Mouse (Mus musculus) testis, adult 2 months (tissue): ENCODE results near the gene Top2a. TPM values are rescaled to one million over a fixed set of nuclear protein-coding genes. Genes with fewer than 3 reads are reported as not detected.

Experiments used
- H3K27ac ChIP-seq: fragments of 200-500 bp; 2 replicates; pipeline ENCODE4 v1.5.1; 2012; ENCODE audit warnings: low read depth, low read length; ENCODE audit not compliant: control insufficient read depth, insufficient read depth
- H3K27me3 ChIP-seq: fragments of 200-500 bp; 2 replicates; pipeline ENCODE4 v1.6.1; 2012; ENCODE audit warnings: mild to moderate bottlenecking, low read length, moderate library complexity; ENCODE audit not compliant: control insufficient read depth, insufficient read depth
- H3K36me3 ChIP-seq: fragments of 200-500 bp; 2 replicates; pipeline ENCODE4 v1.6.1; 2012; ENCODE audit warnings: mild to moderate bottlenecking, low read length; ENCODE audit not compliant: control insufficient read depth, insufficient read depth
- H3K4me1 ChIP-seq: fragments of 200-500 bp; 2 replicates; pipeline ENCODE4 v1.6.1; 2012; ENCODE audit warnings: low read length; ENCODE audit not compliant: control insufficient read depth, insufficient read depth
- H3K4me3 ChIP-seq: fragments of 200-500 bp; 2 replicates; pipeline ENCODE4 v1.5.1; 2012; ENCODE audit warnings: low read depth, mild to moderate bottlenecking, low read length, moderate library complexity, mixed read lengths; ENCODE audit not compliant: control insufficient read depth
- CTCF ChIP-seq: fragments of 200-500 bp; IDR thresholded peaks from 2 replicates; pipeline ENCODE4 v1.5.1; 2012; ENCODE audit warnings: low read depth, mild to moderate bottlenecking, inconsistent platforms, low read length, moderate library complexity; ENCODE audit not compliant: control insufficient read depth, insufficient read depth, insufficient replicate concordance
- POLR2A ChIP-seq: fragments of 200-500 bp; IDR thresholded peaks from 2 replicates; pipeline ENCODE4 v1.6.1; 2012; ENCODE audit warnings: low read depth, mild to moderate bottlenecking, inconsistent platforms, low read length, moderate library complexity; ENCODE audit not compliant: control insufficient read depth
- polyA plus RNA-seq: library from polyadenylated mRNA; depleted of rRNA; stranded (reverse); fragments of >200 nt; gene quantifications from 2 replicates; pipeline ENCODE4 v1.2.3, GENCODE M21; 2012

The Top2a gene
- polyA plus RNA-seq, 1 experiment = 19.4 TPM

GRCm38 (mm10) chr11:98981289-98981996 is 42.5 kb downstream of the Top2a start:
- Histone ChIP-seq H3K4me3 (peak overlapping the region; percentile 66), H3K27ac (no peak overlapping the region), H3K36me3 (no peaks in the 10 kb centered on the region), H3K4me1 (peaks cover 29% of the 10 kb centered on the region), H3K27me3 (no peaks in the 10 kb centered on the region)
- TF ChIP-seq POLR2A = no peak
- no peak for TF ChIP-seq CTCF

GRCm38 (mm10) chr11:98979356-98979755 is 44.6 kb downstream of the Top2a start:
- peaks cover 15% of the 10 kb centered on the region for H3K4me1 ChIP-seq
- TF ChIP-seq CTCF = no peak
- TF ChIP-seq POLR2A = no peak
- no peaks in the 10 kb centered on the region for H3K27me3 ChIP-seq
- H3K36me3 ChIP-seq = no peaks in the 10 kb centered on the region
- no peak overlapping the region for H3K27ac ChIP-seq
- H3K4me3 ChIP-seq = no peak overlapping the region

- TF ChIP-seq CTCF = no peak
- TF ChIP-seq POLR2A = no peak
- Histone ChIP-seq H3K27me3 (no peaks in the 10 kb centered on the region), H3K27ac (no peak overlapping the region), H3K4me3 (no peak overlapping the region), H3K4me1 (peaks cover 14% of the 10 kb centered on the region), H3K36me3 (no peaks in the 10 kb centered on the region)
These were observed 45.4 kb downstream of the Top2a start for GRCm38 (mm10) chr11:98978526-98979148.

- TF ChIP-seq POLR2A (no peak), CTCF (peak; percentile 56; the same call in 1 of the 2 replicates)
- no peaks in the 10 kb centered on the region for H3K36me3 ChIP-seq
- no peak overlapping the region for H3K4me3 ChIP-seq
- H3K27me3 ChIP-seq = no peaks in the 10 kb centered on the region
- H3K4me1 ChIP-seq = peaks cover 11% of the 10 kb centered on the region
- no peak overlapping the region for H3K27ac ChIP-seq
These were observed 48.9 kb downstream of the Top2a start for GRCm38 (mm10) chr11:98974871-98975719.

- no peak for TF ChIP-seq POLR2A
- no peak for TF ChIP-seq CTCF
- Histone ChIP-seq H3K27me3 (no peaks in the 10 kb centered on the region), H3K36me3 (no peaks in the 10 kb centered on the region), H3K4me1 (peaks cover 11% of the 10 kb centered on the region), H3K27ac (peak overlapping the region; percentile 26; the same call in 1 of the 2 replicates), H3K4me3 (no peak overlapping the region)
These were observed 49.8 kb downstream of the Top2a start for GRCm38 (mm10) chr11:98974213-98974612.

- TF ChIP-seq POLR2A (no peak), CTCF (no peak)
- Histone ChIP-seq H3K4me1 (peaks cover 11% of the 10 kb centered on the region), H3K27me3 (no peaks in the 10 kb centered on the region), H3K27ac (no peak overlapping the region), H3K4me3 (no peak overlapping the region), H3K36me3 (no peaks in the 10 kb centered on the region)
These were observed 50.4 kb downstream of the Top2a start for GRCm38 (mm10) chr11:98973584-98973983.

GRCm38 (mm10) chr11:98972801-98973360 is 51.1 kb downstream of the Top2a start:
- Histone ChIP-seq H3K27ac (no peak overlapping the region), H3K4me3 (no peak overlapping the region), H3K36me3 (no peaks in the 10 kb centered on the region)

More at GRCm38 (mm10) chr11:98972801-98973360, 51.1 kb downstream of the Top2a start:
- Histone ChIP-seq H3K27me3 (no peaks in the 10 kb centered on the region), H3K4me1 (peaks cover 11% of the 10 kb centered on the region)
- TF ChIP-seq CTCF (no peak), POLR2A (no peak)
